Mouse (Mus musculus) kidney, postnatal 10 days (tissue): ENCODE results near the gene Cptp.

Experiments used
- DNase-seq: peaks from one replicate; pipeline ENCODE4 v3.0.0; 2021; ENCODE audit warnings: mixed read lengths

The Cptp gene

DNA sequence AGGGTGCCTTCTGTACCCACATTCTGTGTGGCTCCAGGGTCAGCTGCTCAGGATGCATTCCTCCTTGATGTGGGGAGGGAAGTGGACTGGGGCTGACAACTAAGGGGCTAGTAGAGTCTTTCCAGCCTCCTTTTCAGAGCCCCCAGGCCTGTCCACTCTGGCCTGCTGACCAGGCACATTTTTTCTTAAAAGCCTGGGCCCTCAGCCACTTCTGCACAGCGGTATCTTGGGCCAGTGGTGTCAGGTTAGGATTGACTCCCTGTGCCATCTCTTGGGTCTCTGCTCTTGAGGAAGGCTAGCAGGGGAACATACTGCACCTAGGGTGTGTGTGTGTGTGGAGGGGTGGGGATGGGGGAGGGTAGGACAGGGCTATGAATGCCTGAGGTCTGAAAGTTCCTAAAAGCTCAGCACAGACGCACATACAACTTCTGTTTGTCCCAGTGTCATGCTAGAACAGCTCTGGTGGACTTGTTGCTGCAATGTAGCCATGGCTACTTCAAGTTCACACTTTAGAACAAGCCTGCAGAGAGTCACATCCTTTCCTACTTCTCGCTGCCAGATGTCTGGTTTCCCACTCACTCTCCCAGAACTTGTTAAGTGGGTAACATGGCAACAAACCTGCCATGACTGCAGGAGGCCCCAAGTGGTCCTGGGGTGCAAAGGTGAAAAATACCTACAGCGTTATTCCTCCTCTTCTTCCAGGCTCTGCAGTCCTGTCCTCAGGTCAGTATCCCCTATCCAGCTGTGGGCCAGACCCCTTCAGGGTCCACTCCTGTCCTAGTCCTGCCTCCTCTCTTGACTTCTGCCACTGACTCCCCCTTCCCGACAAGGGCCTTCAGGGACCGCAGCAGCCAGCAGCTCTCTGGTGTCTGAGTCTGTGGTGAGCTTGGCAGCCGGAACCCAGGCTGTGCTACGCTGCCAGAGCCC, 28.9 kb downstream of the Cptp start:
- DNase-seq: no peak

- DNase-seq: peak; percentile 95
Observed at GRCm38 (mm10) chr4:155839483-155839910, 29.7 kb downstream of the Cptp start, which contains the start of gene Mxra8. Gene Mxra8, plus strand, starts transcription at chr4:155839680.

- peak; percentile 62 for DNase-seq
Observed at GRCm38 (mm10) chr4:155838187-155839153, 30.8 kb downstream of the Cptp start.

- DNase-seq: peak; percentile 73
Observed at GRCm38 (mm10) chr4:155837404-155838010, 31.7 kb downstream of the Cptp start.

GRCm38 (mm10) chr4:155833836-155834235, 35.4 kb downstream of the Cptp start:
- peak; percentile 91 for DNase-seq

DNA sequence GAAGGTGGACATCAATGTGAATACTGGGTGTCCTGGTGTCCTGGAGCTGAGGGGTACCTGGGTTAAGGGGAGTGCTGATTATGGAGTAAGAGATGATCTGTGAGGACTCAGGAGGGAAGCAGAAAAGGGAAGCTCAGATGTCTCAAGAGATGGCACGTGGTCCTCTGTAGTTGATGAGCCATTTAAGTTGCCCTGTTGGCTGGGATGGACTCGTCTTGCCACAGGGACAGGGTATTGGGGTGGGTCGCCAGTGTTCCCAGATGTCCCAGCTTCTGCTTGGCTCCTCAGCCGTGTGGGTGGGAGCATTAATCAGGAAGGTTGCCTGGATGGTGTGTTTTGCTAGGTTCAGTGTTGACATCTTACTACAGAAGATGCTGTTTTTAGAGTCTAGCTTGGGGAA, 36.0 kb downstream of the Cptp start:
- DNase-seq: no peak

DNA sequence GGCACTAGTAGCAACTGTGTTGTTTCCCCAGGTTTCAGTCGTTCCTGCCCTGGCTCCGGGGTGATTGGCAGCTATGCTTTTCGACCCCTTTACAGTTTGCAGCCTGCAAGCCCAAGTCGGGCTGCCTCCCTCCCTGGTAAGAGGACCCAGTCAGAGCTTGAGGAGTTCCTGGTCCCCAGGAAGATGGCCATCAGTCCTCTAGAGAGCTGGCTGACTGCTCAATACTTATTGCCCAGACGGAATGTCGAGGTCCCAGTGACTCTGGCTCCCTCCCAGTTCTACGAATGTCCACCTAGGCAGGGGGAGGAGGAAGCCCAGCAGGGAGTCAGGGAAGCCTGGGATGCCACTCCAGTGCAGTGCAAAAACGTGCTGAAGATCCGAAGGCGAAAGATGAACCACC, 36.9 kb downstream of the Cptp start:
- no peak for DNase-seq

- DNase-seq: peak; percentile 62
Observed at GRCm38 (mm10) chr4:155831831-155832230, 37.4 kb downstream of the Cptp start.

GRCm38 (mm10) chr4:155831205-155831766, 38.0 kb downstream of the Cptp start, which contains the start of gene Aurkaip1:
Gene Aurkaip1, plus strand, starts transcription at chr4:155831272.
- peak; percentile 98 for DNase-seq

GRCm38 (mm10) chr4:155830596-155830995, 38.6 kb downstream of the Cptp start:
- no peak for DNase-seq

DNA sequence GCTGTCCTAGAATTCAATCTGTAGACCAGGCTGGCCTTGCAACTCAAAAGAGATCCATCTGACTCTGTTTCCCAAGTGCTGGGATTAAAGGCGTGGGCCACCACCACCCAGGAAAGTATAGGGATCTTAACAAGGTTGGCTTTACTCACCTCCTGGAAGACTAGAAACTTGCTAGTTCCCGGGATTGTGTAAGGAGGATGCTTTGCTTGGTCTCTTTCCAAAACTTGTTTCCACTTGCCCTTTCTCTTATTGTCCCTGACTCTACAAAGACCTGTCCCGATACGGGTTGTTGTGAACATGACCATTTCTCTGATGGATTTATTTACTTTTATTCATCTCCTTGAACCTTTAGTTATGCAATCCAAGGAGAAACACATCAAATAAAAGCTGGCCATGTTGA, 39.4 kb downstream of the Cptp start:
- no peak for DNase-seq

DNA sequence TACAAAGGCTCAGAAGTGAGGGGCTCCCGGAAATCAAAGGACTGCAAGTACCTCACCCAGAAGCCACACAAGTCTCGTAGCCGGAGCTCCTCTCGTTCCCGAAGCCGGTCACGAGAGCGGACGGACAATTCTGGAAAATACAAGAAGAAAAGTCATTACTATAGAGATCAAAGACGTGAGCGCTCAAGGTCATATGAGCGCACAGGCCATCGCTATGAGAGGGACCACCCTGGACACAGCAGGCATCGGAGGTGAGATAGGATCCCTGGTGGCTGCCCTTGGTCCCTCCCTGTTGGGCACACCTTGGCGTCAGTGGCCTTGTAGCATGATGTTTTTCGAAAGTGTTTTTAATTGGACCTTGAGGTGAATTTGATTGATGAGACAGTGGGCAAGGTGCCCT, 45.8 kb downstream of the Cptp start:
- no peak for DNase-seq

GRCm38 (mm10) chr4:155821025-155821424, 48.2 kb downstream of the Cptp start:
- peak; percentile 53 for DNase-seq

- DNase-seq: no peak
Observed at GRCm38 (mm10) chr4:155817533-155817932, 51.7 kb downstream of the Cptp start.
